ENCODE assay signal across 9 mouse cellular contexts in the genomic region with DNA sequence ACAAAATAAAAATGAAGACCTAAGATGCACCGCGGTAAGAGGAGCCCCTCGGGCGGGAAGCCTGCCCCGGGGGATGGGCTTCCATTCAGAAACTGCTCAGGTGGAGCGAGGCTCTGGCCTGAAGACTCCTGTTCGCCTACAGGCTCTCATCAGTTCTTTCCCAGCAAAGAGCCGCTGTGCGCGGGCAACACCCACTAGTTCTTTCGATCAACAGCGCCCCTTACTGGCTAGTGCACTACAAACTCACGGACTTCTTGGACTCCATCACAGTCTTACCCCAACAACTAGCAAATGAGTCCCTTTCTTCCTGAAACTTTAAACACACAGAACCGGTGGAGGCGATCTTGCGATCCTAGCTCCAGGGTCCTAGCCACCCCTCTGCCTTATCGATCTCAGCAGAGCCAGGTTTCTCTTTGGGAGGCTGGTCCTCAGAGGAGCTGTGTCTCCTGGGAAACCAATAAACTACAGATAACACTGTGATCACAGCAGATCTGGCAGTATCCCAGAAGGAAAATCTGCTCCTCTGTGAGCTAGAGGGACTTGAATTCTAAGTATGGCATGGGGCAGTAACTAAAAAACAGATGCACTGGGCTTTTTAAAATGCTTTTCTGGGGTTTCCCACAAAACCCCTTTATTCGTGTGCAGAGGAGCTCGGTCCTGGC. TPM values are rescaled to one million over a fixed set of nuclear protein-coding genes. Genes with fewer than 3 reads are reported as not detected.
DNase-seq lines count a peak whose midpoint lies in the region; ATAC-seq lines count a peak whose summit lies in the region.
"Had no signal": no experiment of that assay in that cellular context is flagged by ENCODE, and none has a peak within 500 bp of the region (broad histone marks: within the 10 kb centered on the region; RNA-seq: fewer than 3 reads in every experiment).

No protein-coding gene starts in this region.

- DNase-seq in urinary bladder, adult 18-20 months (ENCODE audit: low spot score in 2 of 2), result peak; percentile 47 to 56
- no peak for DNase-seq in urinary bladder, postnatal 10 days (ENCODE audit: low spot score)
- peak; percentile 66 to 82 for DNase-seq in heart, adult 18-20 months
- DNase-seq in kidney, adult 9 months, result peak; percentile 75
- peak; percentile 39 to 45 for DNase-seq in spleen, postnatal 36 days (ENCODE audit: low spot score in 2 of 2)

- H3K36me3 ChIP-seq in embryonic facial prominence, embryonic 12.5 days, result no peaks in the 10 kb centered on the region
- H3K36me3 ChIP-seq in limb, embryonic 12.5 days, result no peaks in the 10 kb centered on the region
- H3K36me3 ChIP-seq in midbrain, embryonic 16.5 days (ENCODE audit: control insufficient read depth, insufficient read depth, low read length), result no peaks in the 10 kb centered on the region
- H3K36me3 ChIP-seq: G1E had no signal

- no peak overlapping the region for H3K27ac ChIP-seq in embryonic facial prominence, embryonic 12.5 days
- no peak overlapping the region for H3K27ac ChIP-seq in limb, embryonic 12.5 days
- H3K27ac ChIP-seq in midbrain, embryonic 16.5 days (ENCODE audit: low read length), result no peak overlapping the region

- WGBS in embryonic facial prominence, embryonic 12.5 days, result 8% methylated on average over 19 of the region's 19 CpGs
- 8% methylated on average over 19 of the region's 19 CpGs for WGBS in limb, embryonic 12.5 days
- 5% methylated on average over 19 of the region's 19 CpGs for WGBS in midbrain, embryonic 16.5 days

- peaks cover 29% of the 10 kb centered on the region for H3K27me3 ChIP-seq in embryonic facial prominence, embryonic 12.5 days
- H3K27me3 ChIP-seq in limb, embryonic 12.5 days, result peaks cover 66% of the 10 kb centered on the region
- peaks cover 8% of the 10 kb centered on the region for H3K27me3 ChIP-seq in midbrain, embryonic 16.5 days (ENCODE audit: control insufficient read depth, insufficient read depth, low read depth, low read length)

- H3K4me2 ChIP-seq in embryonic facial prominence, embryonic 12.5 days (replicated peaks), result peak overlapping the region; percentile 12; the same call in 1 of the 2 replicates
- H3K4me2 ChIP-seq in limb, embryonic 12.5 days, result peak overlapping the region; percentile 1; the same call in 1 of the 2 replicates
- peak overlapping the region; percentile 10 for H3K4me2 ChIP-seq in midbrain, embryonic 16.5 days (ENCODE audit: low read length)

- H3K9me3 ChIP-seq in embryonic facial prominence, embryonic 12.5 days, result no peaks in the 10 kb centered on the region
- H3K9me3 ChIP-seq in limb, embryonic 12.5 days, result no peaks in the 10 kb centered on the region
- H3K9me3 ChIP-seq in midbrain, embryonic 16.5 days (replicated peaks; ENCODE audit: control insufficient read depth, low read length, poor library complexity, severe bottlenecking), result no peaks in the 10 kb centered on the region
- H3K9me3 ChIP-seq: G1E had no signal

- H3K4me1 ChIP-seq in embryonic facial prominence, embryonic 12.5 days, result no peaks in the 10 kb centered on the region
- peaks cover 4% of the 10 kb centered on the region for H3K4me1 ChIP-seq in limb, embryonic 12.5 days (replicated peaks)
- peaks cover 5% of the 10 kb centered on the region; the same call in 1 of the 2 replicates for H3K4me1 ChIP-seq in midbrain, embryonic 16.5 days (ENCODE audit: control insufficient read depth, insufficient read depth, low read length)

- no peak; the same call in 1 of the 2 replicates for ATAC-seq in embryonic facial prominence, embryonic 12.5 days (ENCODE audit: insufficient number of reproducible peaks, insufficient read depth, low FRiP score, low TSS enrichment)
- no peak for ATAC-seq in limb, embryonic 12.5 days (ENCODE audit: insufficient number of reproducible peaks, insufficient read depth, low FRiP score, low TSS enrichment, low read depth)
- no peak for ATAC-seq in midbrain, embryonic 16.5 days

- no peak overlapping the region for H3K9ac ChIP-seq in embryonic facial prominence, embryonic 12.5 days
- no peak overlapping the region for H3K9ac ChIP-seq in limb, embryonic 12.5 days (replicated peaks)
- H3K9ac ChIP-seq in midbrain, embryonic 16.5 days (ENCODE audit: low read depth, low read length), result no peak overlapping the region

- no peak overlapping the region for H3K4me3 ChIP-seq in embryonic facial prominence, embryonic 12.5 days
- no peak overlapping the region for H3K4me3 ChIP-seq in limb, embryonic 12.5 days (replicated peaks)
- no peak overlapping the region for H3K4me3 ChIP-seq in midbrain, embryonic 16.5 days (ENCODE audit: low read depth, low read length)

RNA-seq across cellular contexts. Expression of gene Olig1, which starts 44.7 kb away (rescaled TPM):
- polyA plus RNA-seq in embryonic facial prominence, embryonic 12.5 days (2016; fragmentation: Nextera tagmentation; extraction: Ambion mirVana), result 1.9 and 5.0 TPM in 2 replicates
- under 1 TPM in 1 of 2 experiments, not detected in 1; 0.18 TPM for total RNA-seq in heart, adult 18-20 months (2021)
- 0.09 TPM in 1 of 2 replicates, not detected in the other for polyA plus RNA-seq in limb, embryonic 12.5 days (2016; fragmentation: Nextera tagmentation; extraction: Ambion mirVana)
- polyA plus RNA-seq in midbrain, embryonic 16.5 days (2015; fragmentation: Nextera tagmentation; extraction: Ambion mirVana), result 94.2 and 131 TPM in 2 replicates
- total RNA-seq: G1E had no signal
- polyA plus RNA-seq: G1E had no signal

RNA-seq across cellular contexts. Expression of gene Ifnar2, which starts 58.3 kb away (rescaled TPM):
- 42.6 and 44.1 TPM in 2 replicates for polyA plus RNA-seq in embryonic facial prominence, embryonic 12.5 days (2016; fragmentation: Nextera tagmentation; extraction: Ambion mirVana)
- total RNA-seq in heart, adult 18-20 months (2021), result 10 to 100 TPM; 29.3 to 37.3 TPM
- polyA plus RNA-seq in limb, embryonic 12.5 days (2016; fragmentation: Nextera tagmentation; extraction: Ambion mirVana), result 41.0 and 43.6 TPM in 2 replicates
- 35.4 and 38.7 TPM in 2 replicates for polyA plus RNA-seq in midbrain, embryonic 16.5 days (2015; fragmentation: Nextera tagmentation; extraction: Ambion mirVana)

Comparison
In these comparisons a context has a peak if more than half of its experiments do, and no peak if none do; other contexts are left out.
1. RNA of gene Olig1, which starts 44.7 kb away (polyA plus RNA-seq): 94.2 to 131 TPM in midbrain, embryonic 16.5 days; 1.9 to 5.0 TPM in embryonic facial prominence, embryonic 12.5 days and 0.09 TPM in limb, embryonic 12.5 days; every median in the first group is over 10 times any median in the second.
2. Peak in every context shown above with its lines, with median percentiles within 50 percentile points of each other: H3K4me2 ChIP-seq.